Mouse (Mus musculus): ENCODE measurements around the gene Ccdc106. TPM values are rescaled to one million over a fixed set of nuclear protein-coding genes. Genes with fewer than 3 reads are reported as not detected.
"Not testable (repeated sequence)": the region's sequence is repeated elsewhere in the genome, so short reads cannot be mapped to it uniquely, and the experiment has no call there.

Ccdc106 gene
- polyA plus RNA-seq, 1 experiment from 2014 or later = 15.1 TPM

- not testable (repeated sequence) for H3K27me3 ChIP-seq (replicated peaks; ENCODE audit: control insufficient read depth, insufficient read depth, low read length); ATAC-seq (replicated peaks; ENCODE audit: low FRiP score, low TSS enrichment, low read depth); H3K9me3 ChIP-seq (ENCODE audit: control insufficient read depth, low read length); DNase-seq (ENCODE audit: low spot score)
- Histone ChIP-seq H3K4me3 (ENCODE audit: low read depth, low read length) (peak overlapping the region; percentile 73), H3K4me2 (ENCODE audit: low read length) (peak overlapping the region; percentile 95), H3K36me3 (ENCODE audit: control insufficient read depth, insufficient read depth, low read length) (peaks cover 29% of the 10 kb centered on the region), H3K9ac (ENCODE audit: low read length) (peak overlapping the region; percentile 49; the same call in 1 of the 2 replicates), H3K4me1 (replicated peaks; ENCODE audit: control insufficient read depth, insufficient read depth, low read length) (peaks cover 20% of the 10 kb centered on the region), H3K27ac (ENCODE audit: low read depth) (peak overlapping the region; percentile 94)
- 26% methylated on average over 8 of the region's 8 CpGs for WGBS
Observed at GRCm38 (mm10) chr7:5019576-5019975, 777 bp upstream of the Ccdc106 start.

DNA sequence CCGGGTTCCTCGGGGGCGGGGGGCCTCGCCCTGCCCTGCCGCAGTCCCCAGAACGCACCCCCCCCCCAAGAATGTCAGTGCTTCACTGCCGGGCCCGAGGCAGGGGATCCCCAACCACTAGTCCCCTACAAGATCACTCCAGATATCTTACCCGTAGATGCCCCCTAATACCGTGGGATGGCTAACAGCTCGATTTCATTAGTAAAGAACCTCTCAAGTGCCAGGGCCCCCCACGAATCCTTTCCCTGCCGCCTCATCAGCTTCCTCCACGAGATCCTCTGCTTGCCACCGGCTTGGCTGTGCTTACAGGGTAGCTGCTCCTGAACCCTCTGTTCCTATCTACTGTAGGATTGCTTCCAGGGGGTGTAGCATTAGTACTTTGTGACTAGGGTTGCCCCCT is 332 bp downstream of the Ccdc106 start:
- Histone ChIP-seq H3K4me1 (replicated peaks; ENCODE audit: control insufficient read depth, insufficient read depth, low read length) (peaks cover 20% of the 10 kb centered on the region), H3K27me3 (replicated peaks; ENCODE audit: control insufficient read depth, insufficient read depth, low read length) (no peaks in the 10 kb centered on the region), H3K27ac (ENCODE audit: low read depth) (peak overlapping the region; percentile 94), H3K4me2 (ENCODE audit: low read length) (peak overlapping the region; percentile 95), H3K9me3 (ENCODE audit: control insufficient read depth, low read length) (peaks cover 2% of the 10 kb centered on the region; the same call in 1 of the 2 replicates), H3K36me3 (ENCODE audit: control insufficient read depth, insufficient read depth, low read length) (peaks cover 38% of the 10 kb centered on the region), H3K4me3 (ENCODE audit: low read depth, low read length) (peak overlapping the region; percentile 73), H3K9ac (ENCODE audit: low read length) (peak overlapping the region; percentile 98)
- DNase-seq (ENCODE audit: low spot score) (no peak), ATAC-seq (replicated peaks; ENCODE audit: low FRiP score, low TSS enrichment, low read depth) (no peak)
- WGBS = under 1% methylated on average over 9 of the region's 15 CpGs

DNA sequence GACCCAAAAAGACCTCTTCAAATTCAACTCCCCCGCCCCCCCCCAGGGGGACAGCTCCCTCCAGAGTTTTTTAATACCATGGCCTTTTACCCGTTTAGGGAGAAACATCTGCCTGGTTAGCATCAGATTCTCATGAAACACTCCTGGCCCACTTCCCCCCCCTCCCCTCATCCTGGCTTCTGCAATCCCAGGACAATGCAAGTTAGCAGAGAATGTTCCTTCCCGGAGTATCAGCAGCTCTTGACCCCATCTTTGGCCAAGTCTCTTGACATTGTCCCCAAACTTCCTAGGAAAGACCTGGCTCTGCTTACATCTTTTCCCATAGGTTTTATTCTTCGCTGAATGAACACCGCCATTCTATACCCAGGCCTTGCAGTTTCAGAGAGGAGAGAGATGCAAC is 844 bp downstream of the Ccdc106 start:
- peak overlapping the region; percentile 73 for H3K4me3 ChIP-seq (ENCODE audit: low read depth, low read length)
- peak overlapping the region; percentile 95 for H3K4me2 ChIP-seq (ENCODE audit: low read length)
- H3K9ac ChIP-seq (ENCODE audit: low read length) = peak overlapping the region; percentile 98
- H3K4me1 ChIP-seq (replicated peaks; ENCODE audit: control insufficient read depth, insufficient read depth, low read length) = peaks cover 17% of the 10 kb centered on the region
- ATAC-seq (replicated peaks; ENCODE audit: low FRiP score, low TSS enrichment, low read depth) (no peak), DNase-seq (ENCODE audit: low spot score) (no peak)
- H3K36me3 ChIP-seq (ENCODE audit: control insufficient read depth, insufficient read depth, low read length) = peaks cover 43% of the 10 kb centered on the region
- 48% methylated on average over 5 of the region's 5 CpGs for whole genome bisulfite sequencing
- H3K9me3 ChIP-seq (ENCODE audit: control insufficient read depth, low read length) = peaks cover 2% of the 10 kb centered on the region; the same call in 1 of the 2 replicates
- H3K27me3 ChIP-seq (replicated peaks; ENCODE audit: control insufficient read depth, insufficient read depth, low read length) = no peaks in the 10 kb centered on the region
- peak overlapping the region; percentile 94 for H3K27ac ChIP-seq (ENCODE audit: low read depth)

GRCm38 (mm10) chr7:5029543-5029942 is 9.2 kb downstream of the Ccdc106 start:
- Histone ChIP-seq H3K4me1 (replicated peaks; ENCODE audit: control insufficient read depth, insufficient read depth, low read length) (no peaks in the 10 kb centered on the region), H3K4me3 (ENCODE audit: low read depth, low read length) (0 out of 2 replicates have a peak overlapping the region, but pooled peaks have one; percentile 2), H3K36me3 (ENCODE audit: control insufficient read depth, insufficient read depth, low read length) (peaks cover 91% of the 10 kb centered on the region), H3K9me3 (ENCODE audit: control insufficient read depth, low read length) (peaks cover 43% of the 10 kb centered on the region), H3K9ac (ENCODE audit: low read length) (no peak overlapping the region), H3K4me2 (ENCODE audit: low read length) (no peak overlapping the region), H3K27ac (ENCODE audit: low read depth) (no peak overlapping the region), H3K27me3 (replicated peaks; ENCODE audit: control insufficient read depth, insufficient read depth, low read length) (no peaks in the 10 kb centered on the region)
- WGBS = 94% methylated on average over 22 of the region's 22 CpGs
- ATAC-seq (replicated peaks; ENCODE audit: low FRiP score, low TSS enrichment, low read depth) = no peak
- no peak for DNase-seq (ENCODE audit: low spot score)

DNA sequence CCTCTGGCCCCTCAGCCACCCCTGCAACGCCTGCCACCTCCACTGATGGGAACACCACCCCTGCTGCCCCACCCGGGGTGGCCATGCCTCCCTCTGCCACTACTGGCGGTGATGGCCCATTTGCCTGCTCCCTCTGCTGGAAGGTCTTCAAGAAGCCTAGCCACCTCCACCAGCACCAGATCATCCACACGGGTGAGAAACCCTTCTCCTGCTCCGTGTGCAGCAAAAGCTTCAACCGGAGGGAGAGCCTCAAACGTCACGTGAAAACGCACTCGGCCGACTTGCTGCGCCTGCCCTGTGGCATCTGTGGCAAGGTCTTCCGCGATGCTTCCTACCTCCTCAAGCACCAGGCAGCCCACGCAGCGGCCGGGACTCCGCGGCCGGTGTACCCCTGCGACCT is 9.6 kb downstream of the Ccdc106 start:
- Histone ChIP-seq H3K36me3 (ENCODE audit: control insufficient read depth, insufficient read depth, low read length) (peaks cover 91% of the 10 kb centered on the region), H3K27ac (ENCODE audit: low read depth) (no peak overlapping the region), H3K4me3 (ENCODE audit: low read depth, low read length) (no peak overlapping the region), H3K27me3 (replicated peaks; ENCODE audit: control insufficient read depth, insufficient read depth, low read length) (no peaks in the 10 kb centered on the region), H3K4me1 (replicated peaks; ENCODE audit: control insufficient read depth, insufficient read depth, low read length) (no peaks in the 10 kb centered on the region), H3K9ac (ENCODE audit: low read length) (no peak overlapping the region), H3K4me2 (ENCODE audit: low read length) (no peak overlapping the region), H3K9me3 (ENCODE audit: control insufficient read depth, low read length) (peaks cover 43% of the 10 kb centered on the region)
- ATAC-seq (replicated peaks; ENCODE audit: low FRiP score, low TSS enrichment, low read depth) (no peak), DNase-seq (ENCODE audit: low spot score) (no peak)
- 91% methylated on average over 21 of the region's 21 CpGs for WGBS

- Histone ChIP-seq H3K9ac (ENCODE audit: low read length) (no peak overlapping the region), H3K4me1 (replicated peaks; ENCODE audit: control insufficient read depth, insufficient read depth, low read length) (no peaks in the 10 kb centered on the region), H3K4me2 (ENCODE audit: low read length) (no peak overlapping the region), H3K27ac (ENCODE audit: low read depth) (no peak overlapping the region), H3K36me3 (ENCODE audit: control insufficient read depth, insufficient read depth, low read length) (peaks cover 93% of the 10 kb centered on the region), H3K9me3 (ENCODE audit: control insufficient read depth, low read length) (peaks cover 46% of the 10 kb centered on the region), H3K4me3 (ENCODE audit: low read depth, low read length) (no peak overlapping the region), H3K27me3 (replicated peaks; ENCODE audit: control insufficient read depth, insufficient read depth, low read length) (no peaks in the 10 kb centered on the region)
- 83% methylated on average over 63 of the region's 63 CpGs for WGBS
- ATAC-seq (replicated peaks; ENCODE audit: low FRiP score, low TSS enrichment, low read depth) (no peak), DNase-seq (ENCODE audit: low spot score) (no peak)
Observed at GRCm38 (mm10) chr7:5030554-5031275, 10.4 kb downstream of the Ccdc106 start.

- Histone ChIP-seq H3K27me3 (replicated peaks; ENCODE audit: control insufficient read depth, insufficient read depth, low read length) (no peaks in the 10 kb centered on the region), H3K4me1 (replicated peaks; ENCODE audit: control insufficient read depth, insufficient read depth, low read length) (no peaks in the 10 kb centered on the region), H3K4me3 (ENCODE audit: low read depth, low read length) (no peak overlapping the region), H3K36me3 (ENCODE audit: control insufficient read depth, insufficient read depth, low read length) (peaks cover 91% of the 10 kb centered on the region), H3K9me3 (ENCODE audit: control insufficient read depth, low read length) (peaks cover 48% of the 10 kb centered on the region), H3K4me2 (ENCODE audit: low read length) (no peak overlapping the region), H3K27ac (ENCODE audit: low read depth) (no peak overlapping the region), H3K9ac (ENCODE audit: low read length) (no peak overlapping the region)
- WGBS = 79% methylated on average over 46 of the region's 46 CpGs
- DNase-seq (ENCODE audit: low spot score) = no peak
- ATAC-seq (replicated peaks; ENCODE audit: low FRiP score, low TSS enrichment, low read depth) = no peak
Observed at GRCm38 (mm10) chr7:5031496-5031895, 11.1 kb downstream of the Ccdc106 start.

DNA sequence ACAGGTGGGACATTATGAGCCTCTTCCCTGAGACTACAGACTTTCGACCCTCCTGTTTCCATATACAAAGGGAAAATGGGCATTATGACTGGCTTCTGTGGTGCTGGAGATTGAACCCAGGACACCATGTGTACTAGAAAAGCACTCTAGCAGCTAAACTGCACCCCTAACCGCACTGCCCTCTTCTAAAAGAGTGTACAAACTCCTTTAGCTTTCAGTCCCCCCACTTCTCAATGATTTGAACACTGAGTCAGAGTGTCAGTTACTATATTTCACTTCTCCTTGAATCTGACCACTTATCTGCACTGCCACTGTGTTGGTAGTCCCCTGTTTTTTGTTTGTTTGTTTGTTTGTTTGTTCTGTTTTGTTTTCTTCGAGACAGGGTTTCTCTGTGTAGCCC is 13.5 kb downstream of the Ccdc106 start, which contains the start of gene 4632433K11Rik:
4632433K11Rik (plus strand) TSS at position 301 of the 400 bp plus-strand sequence.
- H3K4me3 ChIP-seq (ENCODE audit: low read depth, low read length) = no peak within 1 kb of the TSS
- H3K9me3 ChIP-seq (ENCODE audit: control insufficient read depth, low read length) = peaks cover 45% of the 10 kb centered on the region
- H3K9ac ChIP-seq (ENCODE audit: low read length) = no peak within 1 kb of the TSS
- ATAC-seq (replicated peaks; ENCODE audit: low FRiP score, low TSS enrichment, low read depth) (no peak), DNase-seq (ENCODE audit: low spot score) (no peak)
- no peak within 1 kb of the TSS for H3K4me2 ChIP-seq (ENCODE audit: low read length)
- H3K27ac ChIP-seq (ENCODE audit: low read depth) = no peak within 1 kb of the TSS
- 87% methylated on average over 3 of the region's 3 CpGs for WGBS
- no peaks in the 10 kb centered on the region for H3K27me3 ChIP-seq (replicated peaks; ENCODE audit: control insufficient read depth, insufficient read depth, low read length)
- H3K4me1 ChIP-seq (replicated peaks; ENCODE audit: control insufficient read depth, insufficient read depth, low read length) = 0 out of 2 replicates have a peak, but pooled peaks cover 4% of the 10 kb centered on the region
- H3K36me3 ChIP-seq (ENCODE audit: control insufficient read depth, insufficient read depth, low read length) = peaks cover 74% of the 10 kb centered on the region

DNA sequence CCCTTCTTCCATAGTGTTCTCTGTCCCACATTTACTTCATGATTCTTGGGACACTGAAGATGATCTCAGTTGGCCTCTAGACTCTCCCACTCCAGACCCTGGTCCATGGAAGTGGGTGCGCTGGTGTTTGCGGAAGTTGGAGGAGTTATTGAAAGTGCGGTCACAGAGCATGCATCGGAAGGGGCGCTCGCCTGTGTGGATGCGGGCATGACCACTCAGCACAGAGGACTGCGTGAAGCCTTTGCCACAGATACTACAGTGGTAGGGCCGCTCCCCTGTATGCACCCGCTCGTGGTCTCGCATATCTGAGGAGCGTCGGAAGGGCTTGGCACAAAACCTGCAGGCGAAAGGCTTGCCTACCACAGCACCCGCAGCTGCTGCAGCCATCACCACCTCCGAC is 15.3 kb downstream of the Ccdc106 start:
- Histone ChIP-seq H3K27ac (ENCODE audit: low read depth) (no peak overlapping the region), H3K4me2 (ENCODE audit: low read length) (no peak overlapping the region), H3K36me3 (ENCODE audit: control insufficient read depth, insufficient read depth, low read length) (peaks cover 56% of the 10 kb centered on the region), H3K27me3 (replicated peaks; ENCODE audit: control insufficient read depth, insufficient read depth, low read length) (no peaks in the 10 kb centered on the region), H3K4me3 (ENCODE audit: low read depth, low read length) (no peak overlapping the region), H3K9ac (ENCODE audit: low read length) (no peak overlapping the region), H3K4me1 (replicated peaks; ENCODE audit: control insufficient read depth, insufficient read depth, low read length) (0 out of 2 replicates have a peak, but pooled peaks cover 4% of the 10 kb centered on the region), H3K9me3 (ENCODE audit: control insufficient read depth, low read length) (peaks cover 27% of the 10 kb centered on the region)
- 95% methylated on average over 17 of the region's 17 CpGs for WGBS
- ATAC-seq (replicated peaks; ENCODE audit: low FRiP score, low TSS enrichment, low read depth) (no peak), DNase-seq (ENCODE audit: low spot score) (no peak)

Measured in intestine, embryonic 14.5 days (tissue).